Mouse (Mus musculus) stomach, embryonic 16.5 days (tissue): ENCODE measurements around the gene Vps11. TPM values are rescaled to one million over a fixed set of nuclear protein-coding genes. Genes with fewer than 3 reads are reported as not detected.
"Not testable (repeated sequence)": the region's sequence is repeated elsewhere in the genome, so short reads cannot be mapped to it uniquely, and the experiment has no call there.

Source experiments
- ATAC-seq: fragments of 200-750 bp; cut with Nextera tagmentation; 2 replicates; pipeline ENCODE4 v1.8.0; 2017; ENCODE audit warnings: moderate number of reproducible peaks, moderate TSS enrichment; ENCODE audit not compliant: insufficient read depth, low FRiP score
- H3K27ac ChIP-seq: fragments of 300-500 bp; sonication (generic); 2 replicates; pipeline ENCODE4 v1.5.1; 2014; ENCODE audit warnings: low read length
- H3K27me3 ChIP-seq: fragments of 300-500 bp; sonication (generic); 2 replicates; pipeline ENCODE4 v1.6.1; 2014; ENCODE audit warnings: low read length, control low read depth, mixed read lengths; ENCODE audit not compliant: control insufficient read depth, insufficient read depth
- H3K36me3 ChIP-seq: fragments of 300-500 bp; sonication (generic); 2 replicates; pipeline ENCODE4 v1.6.1; 2014; ENCODE audit warnings: low read length; ENCODE audit not compliant: control insufficient read depth, insufficient read depth
- H3K4me1 ChIP-seq: fragments of 300-500 bp; sonication (generic); 2 replicates; pipeline ENCODE4 v1.6.1; 2014; ENCODE audit warnings: low read length, control low read depth, mixed read lengths; ENCODE audit not compliant: control insufficient read depth, insufficient read depth
- H3K4me2 ChIP-seq: fragments of 300-500 bp; sonication (generic); 2 replicates; pipeline ENCODE4 v1.6.1; 2014; ENCODE audit warnings: low read depth, low read length, mixed read lengths
- H3K4me3 ChIP-seq: fragments of 300-500 bp; sonication (generic); replicated peaks from 2 replicates; pipeline ENCODE4 v1.5.1; 2014; ENCODE audit warnings: mild to moderate bottlenecking, low read length
- H3K9ac ChIP-seq: fragments of 300-500 bp; sonication (generic); 2 replicates; pipeline ENCODE4 v1.6.1; 2014; ENCODE audit warnings: low read length
- H3K9me3 ChIP-seq: fragments of 300-500 bp; sonication (generic); replicated peaks from 2 replicates; pipeline ENCODE4 v1.6.1; 2016; ENCODE audit warnings: low read length, control low read depth; ENCODE audit not compliant: control insufficient read depth
- WGBS: fragments of 180-500 bp; shearing (Covaris S2); extraction: QIAGEN DNeasy Blood & Tissue Kit; methylation state at CpG from one replicate; pipeline ENCODE4 v1.1.7; 2014; 5-methylcytosine and 5-hydroxymethylcytosine counted together
- microRNA-seq: library from miRNA; unstranded; fragments of <30 nt; microRNA quantifications from one replicate; pipeline ENCODE4, GENCODE M21; 2016
- polyA plus RNA-seq: library from polyadenylated mRNA; unstranded; fragments of >200 nt; fragmentation: Nextera tagmentation; extraction: Ambion mirVana; gene quantifications from 2 replicates; pipeline ENCODE4 v1.2.1, GENCODE M21; 2015

The Vps11 gene
- polyA plus RNA-seq, 1 experiment from 2014 or later: 30.0 TPM

- Histone ChIP-seq H3K4me2 (peak within 1 kb of the TSS; percentile 78), H3K27ac (peak within 1 kb of the TSS; percentile 76), H3K4me3 (peak within 1 kb of the TSS; percentile 77), H3K9ac (peak within 1 kb of the TSS; percentile 84), H3K27me3 (no peaks in the 10 kb centered on the region), H3K36me3 (peaks cover 9% of the 10 kb centered on the region), H3K9me3 (no peaks in the 10 kb centered on the region), H3K4me1 (peaks cover 10% of the 10 kb centered on the region)
- under 1% methylated on average over 54 of the region's 54 CpGs for WGBS
- ATAC-seq: peak; percentile 99
Measured at GRCm38 (mm10) chr9:44305466-44306079, 55.9 kb downstream of the Vps11 start, which contains the start of gene Hinfp. TSS of gene Hinfp (minus strand) at chr9:44305671.

GRCm38 (mm10) chr9:44300001-44300400 lies 61.5 kb downstream of the Vps11 start:
- 96% methylated on average over 3 of the region's 3 CpGs for WGBS
- H3K4me2 ChIP-seq, H3K4me3 ChIP-seq, H3K9ac ChIP-seq, H3K27ac ChIP-seq, H3K9me3 ChIP-seq, H3K4me1 ChIP-seq, H3K27me3 ChIP-seq, ATAC-seq: not testable (repeated sequence)
- peaks cover 34% of the 10 kb centered on the region for H3K36me3 ChIP-seq

Small RNA genes lying within 50 kb of the gene (microRNA-seq; reads per million reads assigned to microRNA genes)
- gene Gm44335 (not detected), gene Mir7085 (not detected)

Other genes with a start within 250 kb of the Vps11 start
- 0.19 and 0.21 TPM in 2 replicates for gene Gm49380, start 248.2 kb downstream of the Vps11 start, polyA plus RNA-seq
- 42.3 and 50.6 TPM in 2 replicates for gene Rnf26, start 248.2 kb downstream of the Vps11 start, polyA plus RNA-seq
- gene Mcam, start 227.2 kb downstream of the Vps11 start, polyA plus RNA-seq: 53.6 and 56.9 TPM in 2 replicates
- 12.5 and 14.0 TPM in 2 replicates for gene Cbl, start 127.6 kb downstream of the Vps11 start, polyA plus RNA-seq
- 0.19 and 0.55 TPM in 2 replicates for gene Ccdc153, start 121.0 kb downstream of the Vps11 start, polyA plus RNA-seq
- gene Pdzd3, start 110.2 kb downstream of the Vps11 start, polyA plus RNA-seq: 1.3 and 2.4 TPM in 2 replicates
- gene Nlrx1, start 93.1 kb downstream of the Vps11 start, polyA plus RNA-seq: 11.4 and 13.7 TPM in 2 replicates
- gene Abcg4, start 73.1 kb downstream of the Vps11 start, polyA plus RNA-seq: 5.2 and 5.3 TPM in 2 replicates
- 21.2 and 23.6 TPM in 2 replicates for gene Hinfp, start 56.0 kb downstream of the Vps11 start, polyA plus RNA-seq
- 6.7 and 8.0 TPM in 2 replicates for gene C2cd2l, start 41.4 kb downstream of the Vps11 start, polyA plus RNA-seq
- 32.0 and 40.6 TPM in 2 replicates for gene Dpagt1, start 35.7 kb downstream of the Vps11 start, polyA plus RNA-seq
- gene H2afx, start 27.0 kb downstream of the Vps11 start, polyA plus RNA-seq: 203 and 218 TPM in 2 replicates
- gene Hmbs, start 17.4 kb downstream of the Vps11 start, polyA plus RNA-seq: 162 and 170 TPM in 2 replicates
- gene Hyou1, start 17.8 kb upstream of the Vps11 start, polyA plus RNA-seq: 33.8 and 41.3 TPM in 2 replicates
- 34.4 and 35.6 TPM in 2 replicates for gene Slc37a4, start 35.2 kb upstream of the Vps11 start, polyA plus RNA-seq
- 1,506 and 1,598 TPM in 2 replicates for gene Rps25, start 45.5 kb upstream of the Vps11 start, polyA plus RNA-seq
- 112 and 116 TPM in 2 replicates for gene Trappc4, start 45.9 kb upstream of the Vps11 start, polyA plus RNA-seq
- gene Ccdc84, start 56.9 kb upstream of the Vps11 start, polyA plus RNA-seq: 22.4 and 27.6 TPM in 2 replicates
- gene Foxr1, start 79.5 kb upstream of the Vps11 start, polyA plus RNA-seq: not detected in 2 replicates
- 31.1 and 39.0 TPM in 2 replicates for gene Upk2, start 93.3 kb upstream of the Vps11 start, polyA plus RNA-seq
- gene Bcl9l, start 121.2 kb upstream of the Vps11 start, polyA plus RNA-seq: 9.0 and 10.6 TPM in 2 replicates
- 0.34 and 0.49 TPM in 2 replicates for gene Cxcr5, start 200.2 kb upstream of the Vps11 start, polyA plus RNA-seq
- gene Ddx6, start 243.2 kb upstream of the Vps11 start, polyA plus RNA-seq: 10.6 and 11.5 TPM in 2 replicates